Mouse (Mus musculus) cerebellum, postnatal 4 days (tissue): Measurements from ENCODE around the gene Csgalnact2.

Experiments
- DNase-seq, 2 experiments: peaks; one replicate each; pipeline ENCODE4 v3.0.0; 2022; ENCODE audit warnings: low spot score in 2 of 2, mixed read lengths in 1 of 2

Gene Csgalnact2

GRCm38 (mm10) chr6:118138731-118139709 lies at the start of gene Csgalnact2:
TSS of gene Csgalnact2 (minus strand) at chr6:118139140.
- DNase-seq = peak; percentile 90 to 95

- DNase-seq = no peak
These were observed 49.7 kb upstream of the Csgalnact2 start for GRCm38 (mm10) chr6:118188599-118188998.

- no peak for DNase-seq
These were observed 48.3 kb upstream of the Csgalnact2 start for GRCm38 (mm10) chr6:118187285-118187641.

GRCm38 (mm10) chr6:118186620-118187284 lies 47.8 kb upstream of the Csgalnact2 start:
- no peak for DNase-seq

- DNase-seq = no peak
These were observed 45.2 kb upstream of the Csgalnact2 start for GRCm38 (mm10) chr6:118184126-118184525.

GRCm38 (mm10) chr6:118180085-118180423 lies 41.1 kb upstream of the Csgalnact2 start:
- DNase-seq = no peak

GRCm38 (mm10) chr6:118179316-118180084 lies 40.6 kb upstream of the Csgalnact2 start:
- DNase-seq = peak; percentile 60 to 69

- DNase-seq = no peak
These were observed 35.0 kb upstream of the Csgalnact2 start for GRCm38 (mm10) chr6:118173975-118174328.

GRCm38 (mm10) chr6:118173251-118173974 lies 34.5 kb upstream of the Csgalnact2 start:
- no peak for DNase-seq

- no peak for DNase-seq
These were observed 32.4 kb upstream of the Csgalnact2 start for GRCm38 (mm10) chr6:118171386-118171785.

- DNase-seq = no peak
These were observed 29.2 kb upstream of the Csgalnact2 start for GRCm38 (mm10) chr6:118168106-118168505.

GRCm38 (mm10) chr6:118167013-118167412 lies 28.1 kb upstream of the Csgalnact2 start:
- no peak for DNase-seq

GRCm38 (mm10) chr6:118165516-118165915 lies 26.6 kb upstream of the Csgalnact2 start:
- DNase-seq = no peak

- DNase-seq = no peak
These were observed 25.8 kb upstream of the Csgalnact2 start for GRCm38 (mm10) chr6:118164691-118165090.

GRCm38 (mm10) chr6:118163086-118163485 lies 24.1 kb upstream of the Csgalnact2 start:
- no peak for DNase-seq

- no peak for DNase-seq
These were observed 23.6 kb upstream of the Csgalnact2 start for GRCm38 (mm10) chr6:118162457-118163082.

GRCm38 (mm10) chr6:118153091-118153490 lies 14.2 kb upstream of the Csgalnact2 start:
- no peak for DNase-seq

GRCm38 (mm10) chr6:118150988-118151387 lies 12.0 kb upstream of the Csgalnact2 start:
- DNase-seq = no peak

GRCm38 (mm10) chr6:118150538-118150937 lies 11.6 kb upstream of the Csgalnact2 start:
- DNase-seq = no peak

GRCm38 (mm10) chr6:118150128-118150527 lies 11.2 kb upstream of the Csgalnact2 start:
- DNase-seq = no peak

GRCm38 (mm10) chr6:118140961-118141360 lies 2.0 kb upstream of the Csgalnact2 start:
- no peak for DNase-seq
